Mouse (Mus musculus) T-helper 17 cell (primary cell): Measurements from ENCODE around the gene Slc25a35.
"Not testable (repeated sequence)": the region's sequence is repeated elsewhere in the genome, so short reads cannot be mapped to it uniquely, and the experiment has no call there.

Source experiments
- in situ Hi-C, 2 experiments: fragments of 300-600 bp; cut with MboI, MseI; formaldehyde crosslinking; loops; 1 replicate in 1 of 2; 2 replicates in 1 of 2; pipeline ENCODE4 v1.15.1; 2025; ENCODE audit warnings: high pct_unique_total_duplicates in 2 of 2

Gene Slc25a35

DNA sequence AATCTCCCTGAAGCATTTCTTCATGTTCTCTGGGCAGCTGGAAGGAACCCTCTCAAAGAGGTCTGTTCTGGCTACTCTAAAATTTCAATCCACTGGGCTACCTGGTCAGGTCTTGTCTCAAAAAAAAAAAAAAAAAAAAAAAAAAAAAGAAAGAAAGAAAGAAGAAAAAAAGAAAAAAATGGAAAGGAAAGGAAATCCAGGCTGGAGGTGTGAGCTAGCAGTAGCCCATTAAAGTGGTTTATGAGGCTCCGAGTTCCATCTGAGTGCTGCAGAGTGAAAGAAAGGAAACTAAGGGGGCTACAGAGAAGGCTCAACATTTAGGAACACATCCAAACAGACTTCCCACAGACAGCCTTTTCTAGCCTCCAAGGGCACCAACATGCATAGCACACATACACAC, 10.0 kb upstream of the Slc25a35 start:
- in situ Hi-C loops: no loop called here

GRCm38 (mm10) chr11:68961596-68961995, 6.3 kb upstream of the Slc25a35 start:
- in situ Hi-C loops: no loop called here

DNA sequence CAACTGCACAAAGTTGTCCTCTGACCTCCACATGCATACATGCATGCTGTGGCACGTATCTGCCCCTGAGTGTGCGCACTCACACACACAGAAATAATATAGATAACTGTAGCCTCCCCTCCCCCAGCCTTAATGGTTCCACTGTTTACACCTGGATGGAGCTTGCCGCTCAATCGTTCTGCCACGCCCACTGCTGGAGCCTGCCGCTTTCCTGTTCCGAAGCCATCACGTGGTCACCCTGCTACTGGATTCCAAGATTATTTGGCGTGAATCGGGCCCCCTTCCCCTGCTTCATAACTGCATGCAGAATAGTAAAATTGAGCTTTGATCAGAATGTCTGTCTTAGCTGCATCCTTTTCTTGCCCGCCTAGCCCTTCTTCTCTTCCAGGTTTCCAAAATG, 5.8 kb upstream of the Slc25a35 start:
- in situ Hi-C loops: not testable (repeated sequence)

- in situ Hi-C loops: no loop called here
Observed at GRCm38 (mm10) chr11:68963405-68963804, 4.5 kb upstream of the Slc25a35 start.

DNA sequence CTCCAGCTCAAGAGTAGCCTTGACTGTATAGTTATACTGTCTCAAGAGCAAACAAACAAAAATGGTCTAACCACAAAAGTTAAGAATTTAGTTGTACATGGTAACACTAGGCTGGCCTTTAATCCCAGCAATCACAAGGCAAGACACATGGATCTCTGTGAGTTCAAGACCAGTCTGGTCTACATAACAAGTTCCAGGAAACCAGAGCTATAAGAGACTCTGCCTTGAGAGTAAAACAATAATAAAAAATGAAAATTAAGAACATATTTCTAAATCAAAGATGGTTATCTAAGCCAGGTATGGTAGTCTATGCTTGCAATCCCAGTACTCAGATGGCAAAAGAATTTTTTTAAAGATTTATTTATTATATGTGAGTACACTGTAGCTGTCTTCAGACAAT, 2.9 kb upstream of the Slc25a35 start:
- in situ Hi-C loops: loop anchor here in 1 of 2 experiments (5.0 kb wide), 1 partner anchor 72 kb away; no protein-coding TSS in a partner anchor

- in situ Hi-C loops: loop anchor here in 1 of 2 experiments (5.0 kb wide), 1 partner anchor 71 kb away; no protein-coding TSS in a partner anchor
Observed at GRCm38 (mm10) chr11:68965845-68966244, 2.1 kb upstream of the Slc25a35 start.

GRCm38 (mm10) chr11:68966554-68966953, 1.4 kb upstream of the Slc25a35 start:
- in situ Hi-C loops: loop anchor here in 1 of 2 experiments (5.0 kb wide), 1 partner anchor 71 kb away; no protein-coding TSS in a partner anchor

- in situ Hi-C loops: loop anchor here in 1 of 2 experiments (5.0 kb wide), 1 partner anchor 69 kb away; no protein-coding TSS in a partner anchor
Observed at GRCm38 (mm10) chr11:68968752-68969151, 821 bp downstream of the Slc25a35 start.

DNA sequence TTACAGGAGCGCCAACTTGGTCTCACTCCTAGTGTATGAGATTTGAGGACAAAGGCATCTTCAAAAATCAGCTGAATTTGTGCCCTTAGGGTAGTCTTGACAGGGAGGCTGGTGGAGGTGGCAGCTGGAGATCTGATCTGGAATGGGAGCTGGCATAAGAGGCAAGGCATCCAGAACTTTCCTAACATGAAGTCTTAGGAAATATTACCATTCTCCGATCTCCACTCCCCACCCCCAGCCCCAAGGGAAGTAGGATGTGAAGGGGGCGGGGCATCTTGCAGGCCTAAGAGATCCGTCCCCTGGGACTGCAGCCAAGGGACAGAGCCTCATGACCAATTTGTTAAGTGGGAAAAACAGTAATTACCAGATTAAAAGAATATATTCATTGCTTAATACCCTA, 2.3 kb downstream of the Slc25a35 start:
- in situ Hi-C loops: loop anchor here (5.0 to 10.0 kb wide), 2 partner anchors 63 to 1845 kb away; partner anchors contain the start of gene Scimp (in 1 of the 2)

- in situ Hi-C loops: loop anchor here (5.0 to 10.0 kb wide), 2 partner anchors 66 to 1841 kb away; partner anchors contain the start of gene Scimp (in 1 of the 2)
Observed at GRCm38 (mm10) chr11:68973250-68974058, 5.5 kb downstream of the Slc25a35 start.

GRCm38 (mm10) chr11:68974059-68974450, 6.1 kb downstream of the Slc25a35 start:
- in situ Hi-C loops: loop anchor here (5.0 to 10.0 kb wide), 2 partner anchors 67 to 1841 kb away; partner anchors contain the start of gene Scimp (in 1 of the 2)

DNA sequence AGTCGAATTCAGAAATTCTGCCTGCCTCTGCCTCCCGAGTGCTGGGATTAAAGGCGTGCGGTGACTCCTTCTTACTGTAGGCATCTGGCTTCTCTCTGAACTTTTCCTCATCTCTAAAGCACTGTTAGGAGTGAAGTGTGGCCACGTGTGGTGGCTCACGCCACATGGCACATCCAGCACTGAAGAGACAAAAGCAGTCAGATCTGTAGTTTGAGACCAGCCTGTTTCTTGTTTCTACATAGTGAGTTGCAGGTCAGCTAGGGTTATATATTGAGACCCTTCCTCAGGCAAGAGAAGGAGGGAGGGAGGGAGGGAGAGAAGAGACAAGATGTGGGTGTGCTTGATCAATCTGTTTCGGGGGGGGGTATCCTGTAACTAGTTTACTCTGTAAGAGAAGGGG, 7.2 kb downstream of the Slc25a35 start, which contains the start of gene Rangrf:
Gene Rangrf, minus strand, starts transcription at position 101 of the 400 bp plus-strand sequence.
- in situ Hi-C loops: loop anchor here in 1 of 2 experiments (10.0 kb wide), 1 partner anchor 1840 kb away; the partner anchor contains the start of gene Scimp

- in situ Hi-C loops: loop anchor here in 1 of 2 experiments (10.0 kb wide), 1 partner anchor 1839 kb away; the partner anchor contains the start of gene Scimp
Observed at GRCm38 (mm10) chr11:68975601-68976000, 7.7 kb downstream of the Slc25a35 start.

- in situ Hi-C loops: loop anchor here in 1 of 2 experiments (10.0 kb wide), 1 partner anchor 1835 kb away; the partner anchor contains the start of gene Scimp
Observed at GRCm38 (mm10) chr11:68979320-68979733, 11.4 kb downstream of the Slc25a35 start.

- in situ Hi-C loops: no loop called here
Observed at GRCm38 (mm10) chr11:68980919-68981318, 13.0 kb downstream of the Slc25a35 start.

DNA sequence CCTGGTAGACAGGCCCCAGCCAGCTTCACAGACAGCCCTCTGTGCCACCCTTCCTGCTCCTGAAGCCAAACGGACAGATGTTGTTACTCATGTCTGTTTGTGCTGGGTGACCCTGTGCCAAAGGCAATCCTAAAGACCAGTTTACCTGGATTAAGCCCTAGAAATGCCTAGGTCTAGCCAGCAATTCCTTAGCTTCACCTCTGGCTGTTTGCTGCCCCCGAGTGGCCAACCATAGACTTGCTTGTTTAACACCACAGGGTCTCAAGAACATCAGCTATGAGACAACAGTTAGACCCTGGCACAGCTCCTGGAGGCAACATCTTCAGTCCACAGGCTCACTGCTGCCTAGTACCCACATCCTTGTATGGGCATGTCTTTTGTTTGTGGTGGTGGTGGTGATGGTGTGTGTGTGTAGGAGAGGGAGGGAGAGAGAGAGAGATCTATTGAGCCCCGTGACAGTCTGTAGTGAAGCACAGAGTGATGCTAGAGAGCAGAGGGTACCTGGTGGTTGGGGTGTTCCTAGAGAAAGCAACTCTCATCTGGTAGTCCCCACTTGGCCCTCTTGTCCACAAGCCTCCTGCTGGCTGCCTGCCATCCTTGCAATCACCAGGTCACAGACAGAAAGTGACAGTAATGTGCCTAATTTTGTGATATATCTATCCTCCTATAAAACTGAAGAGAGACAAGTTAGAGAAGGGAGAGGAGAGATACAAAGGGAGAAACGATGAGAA, 14.9 kb downstream of the Slc25a35 start:
- in situ Hi-C loops: no loop called here

DNA sequence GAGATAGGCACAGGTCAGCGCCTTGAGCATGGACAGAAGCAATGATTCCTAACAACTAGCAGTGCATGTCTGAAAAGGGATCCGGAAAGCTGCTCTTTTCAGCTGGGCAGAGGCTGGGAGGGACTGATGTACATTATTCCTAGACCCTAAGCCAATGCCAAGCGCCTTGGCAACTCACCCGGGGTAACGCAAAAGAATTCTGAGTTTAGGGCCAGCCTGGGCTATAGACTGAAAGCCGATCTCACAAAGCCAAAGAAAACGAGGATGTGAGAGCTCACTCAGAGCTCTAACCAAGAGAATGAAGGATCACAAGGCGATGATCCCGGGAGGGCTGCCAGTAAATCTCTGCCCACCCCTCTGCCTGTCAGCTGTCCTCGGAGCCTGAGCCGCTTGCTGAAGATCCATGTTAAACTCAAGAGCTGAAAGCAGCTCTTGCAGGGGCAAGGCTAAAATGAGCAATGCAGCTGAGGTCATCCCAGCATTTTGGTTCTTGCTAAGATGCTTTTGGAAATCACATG, 19.5 kb downstream of the Slc25a35 start:
- in situ Hi-C loops: no loop called here

- in situ Hi-C loops: no loop called here
Observed at GRCm38 (mm10) chr11:68988341-68988740, 20.4 kb downstream of the Slc25a35 start.

- in situ Hi-C loops: no loop called here
Observed at GRCm38 (mm10) chr11:68993122-68993521, 25.2 kb downstream of the Slc25a35 start.

DNA sequence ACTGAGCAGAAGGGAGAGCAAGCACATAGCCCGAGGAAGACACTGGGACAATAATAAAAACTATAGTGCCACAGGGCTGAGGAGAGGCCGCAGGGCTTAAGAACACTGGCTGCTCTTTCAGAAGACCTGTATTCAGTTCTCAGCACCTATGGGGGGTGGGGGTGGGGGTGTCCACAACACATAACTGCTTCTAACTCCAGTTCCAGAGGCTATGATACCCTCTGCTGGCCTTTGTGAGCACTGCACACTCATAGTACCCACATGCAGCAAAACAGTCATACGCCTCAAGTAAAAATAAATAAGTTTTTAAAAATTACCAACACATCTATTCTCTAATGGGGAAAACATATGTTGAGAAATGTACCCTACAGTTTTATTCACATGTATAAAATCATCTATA, 26.4 kb downstream of the Slc25a35 start:
- in situ Hi-C loops: no loop called here

GRCm38 (mm10) chr11:68997080-68997479, 29.1 kb downstream of the Slc25a35 start:
- in situ Hi-C loops: no loop called here
